Mouse (Mus musculus) lung, adult 2 months (tissue): Measurements from ENCODE around the gene Gm5269.

ENCODE experiments used
- CTCF ChIP-seq: fragments of 200-500 bp; IDR thresholded peaks from 2 replicates; pipeline ENCODE4 v1.5.1; 2011; ENCODE audit warnings: mild to moderate bottlenecking, low read length, control low read depth; ENCODE audit not compliant: insufficient read depth
- POLR2A ChIP-seq: fragments of 200-500 bp; IDR thresholded peaks from 2 replicates; pipeline ENCODE4 v1.6.1; 2011; ENCODE audit warnings: low read depth, mild to moderate bottlenecking, control low read depth, low read length, borderline replicate concordance; ENCODE audit errors: extremely low read depth

DNA sequence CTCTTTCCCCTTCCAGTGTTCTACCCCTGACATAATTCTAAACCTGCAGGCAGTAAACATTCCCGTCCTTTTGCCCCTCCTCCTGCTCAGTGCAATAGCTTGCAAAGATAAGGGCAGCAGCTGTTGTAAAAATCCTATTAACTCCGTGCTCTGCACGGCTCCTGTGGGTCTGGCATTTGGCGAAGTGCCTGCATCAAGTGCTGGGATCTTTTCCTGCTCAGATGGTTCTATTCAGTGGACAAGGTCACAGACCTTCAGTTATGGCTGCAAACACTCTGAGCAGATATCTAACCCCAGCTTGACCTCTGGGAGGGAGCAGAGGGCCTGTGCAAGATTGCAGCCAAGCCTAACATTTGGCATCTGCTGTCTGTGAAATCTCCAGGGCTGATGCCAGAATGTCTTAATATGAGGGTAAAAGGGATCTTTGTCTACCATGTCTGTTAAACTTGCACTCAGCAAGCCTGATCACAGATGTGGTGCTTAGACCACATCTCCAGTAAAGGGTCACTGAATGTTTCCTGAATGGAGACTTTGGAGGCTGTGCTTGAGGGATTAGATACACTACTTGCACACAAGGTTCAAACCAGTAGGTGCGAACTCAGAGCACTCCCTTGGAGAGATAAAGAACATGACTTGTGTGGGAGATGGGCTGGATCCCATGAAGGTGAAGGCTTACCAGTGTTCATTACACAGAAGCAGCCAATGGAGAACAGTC is 15.2 kb upstream of the Gm5269 start:
- TF ChIP-seq CTCF (no peak), POLR2A (no peak)
